Comparison of ENCODE assay signal across 9 mouse cellular contexts in genomic region chr13:63779376-63780291, GRCm38 (mm10). TPM values are rescaled to one million over a fixed set of nuclear protein-coding genes. Genes with fewer than 3 reads are reported as not detected.
DNase-seq lines count a peak whose midpoint lies in the region; ATAC-seq and TF ChIP-seq lines count a peak whose summit lies in the region.
"Had no signal": no experiment of that assay in that cellular context is flagged by ENCODE, and none has a peak within 500 bp of the region (broad histone marks: within the 10 kb centered on the region; RNA-seq: fewer than 3 reads in every experiment).

No protein-coding gene starts in this region.

- no peak for TF ChIP-seq POLR2A in lung, adult 2 months (IDR thresholded peaks at IDR 0.05; ENCODE audit: borderline replicate concordance, extremely low read depth, low read depth, low read length)

- peak overlapping the region; percentile 56; the same call in 1 of the 2 replicates for H3K27ac ChIP-seq in lung, embryonic 14.5 days (ENCODE audit: low read depth)
- H3K27ac ChIP-seq in kidney, embryonic 14.5 days (ENCODE audit: low read depth, low read length) = no peak overlapping the region
- H3K27ac ChIP-seq: midbrain, embryonic 12.5 days had no signal

- intact Hi-C loops in left cerebral cortex, postnatal 10 days (cut with DNase I) = no loop called here

- no peak overlapping the region for H3K4me2 ChIP-seq in lung, embryonic 14.5 days
- H3K4me2 ChIP-seq in kidney, embryonic 14.5 days (replicated peaks; ENCODE audit: low read depth, low read length) = no peak overlapping the region
- H3K4me2 ChIP-seq: midbrain, embryonic 12.5 days had no signal

- no peak overlapping the region for H3K9ac ChIP-seq in lung, embryonic 14.5 days
- H3K9ac ChIP-seq in kidney, embryonic 14.5 days (ENCODE audit: low read depth, low read length) = no peak overlapping the region
- H3K9ac ChIP-seq: midbrain, embryonic 12.5 days had no signal

- H3K27me3 ChIP-seq in lung, embryonic 14.5 days (ENCODE audit: insufficient read depth, low read length) = no peaks in the 10 kb centered on the region
- no peaks in the 10 kb centered on the region for H3K27me3 ChIP-seq in kidney, embryonic 14.5 days (ENCODE audit: control insufficient read depth, insufficient read depth, low read length)

- TF ChIP-seq CTCF in lung, embryonic 14.5 days (IDR thresholded peaks at IDR 0.05; ENCODE audit: low read depth) = no peak
- no peak for TF ChIP-seq CTCF in lung, adult 2 months (IDR thresholded peaks at IDR 0.05; ENCODE audit: insufficient read depth, low read length)

- H3K4me3 ChIP-seq in lung, embryonic 14.5 days (ENCODE audit: low read depth, low read length) = no peak overlapping the region
- no peak overlapping the region for H3K4me3 ChIP-seq in lung, adult 2 months (replicated peaks; ENCODE audit: extremely low read depth, low read depth, low read length)
- no peak overlapping the region for H3K4me3 ChIP-seq in kidney, embryonic 14.5 days (ENCODE audit: low read length)
- H3K4me3 ChIP-seq: midbrain, embryonic 12.5 days had no signal

- H3K4me1 ChIP-seq in lung, embryonic 14.5 days (ENCODE audit: insufficient read depth) = 0 out of 2 replicates have a peak, but pooled peaks cover 3% of the 10 kb centered on the region
- no peaks in the 10 kb centered on the region for H3K4me1 ChIP-seq in lung, adult 2 months (ENCODE audit: control insufficient read depth, insufficient read depth, low read length)
- no peaks in the 10 kb centered on the region for H3K4me1 ChIP-seq in kidney, embryonic 14.5 days (ENCODE audit: control insufficient read depth, insufficient read depth, low read length)
- H3K4me1 ChIP-seq: midbrain, embryonic 12.5 days had no signal

- WGBS in lung, embryonic 14.5 days = 19% methylated on average over 2 of the region's 2 CpGs
- 38% methylated on average over 2 of the region's 2 CpGs for WGBS in lung, adult 2 months
- WGBS in kidney, embryonic 14.5 days = 77% methylated on average over 2 of the region's 2 CpGs

- peak; percentile 74 for ATAC-seq in lung, embryonic 14.5 days (ENCODE audit: insufficient read depth)
- no peak for ATAC-seq in kidney, embryonic 14.5 days (ENCODE audit: low FRiP score, low TSS enrichment)

- no peaks in the 10 kb centered on the region for H3K36me3 ChIP-seq in lung, embryonic 14.5 days (ENCODE audit: insufficient read depth)
- no peaks in the 10 kb centered on the region for H3K36me3 ChIP-seq in kidney, embryonic 14.5 days (ENCODE audit: control insufficient read depth, insufficient read depth, low read length)
- H3K36me3 ChIP-seq: midbrain, embryonic 12.5 days had no signal

- no peaks in the 10 kb centered on the region for H3K9me3 ChIP-seq in lung, embryonic 14.5 days (ENCODE audit: low read depth, low read length)
- H3K9me3 ChIP-seq in kidney, embryonic 14.5 days (ENCODE audit: control insufficient read depth, low read length) = no peaks in the 10 kb centered on the region
- H3K9me3 ChIP-seq: midbrain, embryonic 12.5 days had no signal

- DNase-seq in lung, embryonic 14.5 days = peak; percentile 89
- no peak for DNase-seq in lung, adult 2 months
- DNase-seq in frontal cortex, adult 2 months (ENCODE audit: extremely low spot score in 1 of 2, low spot score in 1 of 2) = peak; percentile 11 to 75
- DNase-seq in left cerebral cortex, postnatal 10 days (ENCODE audit: extremely low spot score in 1 of 2, low spot score in 2 of 2) = peak; percentile 39 to 76
- DNase-seq in right cerebral cortex, postnatal 14 days = peak; percentile 13
- DNase-seq in yolk sac, embryonic 10.5 days (ENCODE audit: low spot score) = no peak
- DNase-seq in natural killer cell, adult 2 months (ENCODE audit: low spot score in 2 of 2) = no peak

RNA-seq across cellular contexts. Expression of gene Ercc6l2, which starts 35.4 kb away (rescaled TPM):
- polyA plus RNA-seq in lung, embryonic 14.5 days (2014; fragmentation: Nextera tagmentation; extraction: Ambion mirVana) = 32.1 and 33.0 TPM in 2 replicates
- polyA plus RNA-seq in lung, adult 2 months (2012; rRNA removed) = 3.8 and 4.2 TPM in 2 replicates
- polyA plus RNA-seq in frontal cortex, adult 2 months (2012; rRNA removed) = 16.4 and 18.8 TPM in 2 replicates
- total RNA-seq in left cerebral cortex, postnatal 10 days (2021) = 10 to 100 TPM; 15.5 to 16.5 TPM
- polyA plus RNA-seq in kidney, embryonic 14.5 days (2014; fragmentation: Nextera tagmentation; extraction: Ambion mirVana) = 18.9 and 30.6 TPM in 2 replicates

Comparison
In these comparisons a context has a peak if more than half of its experiments do, and no peak if none do; other contexts are left out.
1. DNase-seq: peak in lung, embryonic 14.5 days (single experiment), frontal cortex, adult 2 months (2 of 2), left cerebral cortex, postnatal 10 days (2 of 2) and right cerebral cortex, postnatal 14 days (single experiment); none in lung, adult 2 months (single experiment), yolk sac, embryonic 10.5 days (single experiment) and natural killer cell, adult 2 months (0 of 2).